Mouse (Mus musculus): Measurements from ENCODE around the gene Snrnp25.

The Snrnp25 gene

GRCm38 (mm10) chr11:32224468-32225139, 19.4 kb downstream of the Snrnp25 start:
- Histone ChIP-seq H3K4me1 (replicated peaks; ENCODE audit: low read depth, low read length) (peaks cover 68% of the 10 kb centered on the region), H3K27me3 (ENCODE audit: insufficient read depth, low read length) (peaks cover 31% of the 10 kb centered on the region), H3K36me3 (ENCODE audit: insufficient read depth, low read length) (peaks cover 20% of the 10 kb centered on the region), H3K9me3 (ENCODE audit: low read length) (no peaks in the 10 kb centered on the region), H3K4me3 (replicated peaks; ENCODE audit: low read length) (0 out of 2 replicates have a peak overlapping the region, but pooled peaks have one; percentile 26)
- TF ChIP-seq POU5F1 (IDR thresholded peaks at IDR 0.05; ENCODE audit: borderline replicate concordance, low read length): no peak
- TF ChIP-seq CTCF (conservative IDR thresholded peaks at IDR 0.05; ENCODE audit: low read length): no peak
- TF ChIP-seq NANOG (IDR thresholded peaks at IDR 0.05; ENCODE audit: borderline replicate concordance, low read length): no peak

GRCm38 (mm10) chr11:32225222-32226104, 20.2 kb downstream of the Snrnp25 start:
- H3K4me3 ChIP-seq (replicated peaks; ENCODE audit: low read length): peak overlapping the region; percentile 91
- peaks cover 59% of the 10 kb centered on the region for H3K4me1 ChIP-seq (replicated peaks; ENCODE audit: low read depth, low read length)
- TF ChIP-seq NANOG (IDR thresholded peaks at IDR 0.05; ENCODE audit: borderline replicate concordance, low read length): no peak
- no peak for TF ChIP-seq CTCF (conservative IDR thresholded peaks at IDR 0.05; ENCODE audit: low read length)
- TF ChIP-seq POU5F1 (IDR thresholded peaks at IDR 0.05; ENCODE audit: borderline replicate concordance, low read length): no peak
- H3K27me3 ChIP-seq (ENCODE audit: insufficient read depth, low read length): peaks cover 31% of the 10 kb centered on the region
- H3K9me3 ChIP-seq (ENCODE audit: low read length): no peaks in the 10 kb centered on the region
- peaks cover 29% of the 10 kb centered on the region for H3K36me3 ChIP-seq (ENCODE audit: insufficient read depth, low read length)

DNA sequence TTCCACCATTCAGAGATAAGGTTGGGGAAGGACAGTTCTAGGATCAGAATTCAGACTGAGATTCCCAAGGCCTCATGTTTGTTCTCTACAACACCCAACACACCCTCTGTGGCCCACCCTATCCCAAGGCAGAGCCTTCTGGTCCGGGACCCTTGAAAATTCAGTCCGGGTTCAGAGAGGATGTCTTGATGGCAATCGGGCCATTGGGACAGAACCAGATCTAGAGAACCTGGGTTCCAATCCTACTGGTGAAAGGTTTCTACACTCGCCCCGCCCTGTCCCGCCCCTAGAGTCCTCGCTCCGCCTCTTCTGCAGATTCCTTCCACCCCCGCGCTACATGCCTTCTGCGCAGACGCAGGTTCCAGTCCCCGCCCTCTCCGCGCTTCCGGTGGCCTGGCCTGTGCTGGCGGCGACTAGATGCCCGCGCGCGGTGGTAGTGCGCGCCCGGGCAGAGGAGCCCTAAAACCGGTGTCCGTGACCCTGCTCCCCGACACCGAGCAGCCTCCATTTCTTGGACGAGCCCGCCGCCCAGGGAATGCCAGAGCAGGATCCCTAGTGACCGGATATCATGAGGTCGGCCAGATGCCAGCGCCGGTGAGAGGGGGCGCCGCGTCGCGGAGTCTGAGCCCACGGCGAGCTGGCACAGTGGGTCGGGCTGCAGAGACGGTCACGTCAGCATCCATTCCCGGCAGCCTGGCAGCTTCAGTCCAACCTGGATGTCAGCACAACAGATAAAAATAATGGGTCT, 21.1 kb downstream of the Snrnp25 start, which contains the start of gene Mpg:
Gene Mpg, plus strand, starts transcription at position 382 of the 748 bp plus-strand sequence.
- no peaks in the 10 kb centered on the region for H3K9me3 ChIP-seq (ENCODE audit: low read length)
- H3K4me1 ChIP-seq (replicated peaks; ENCODE audit: low read depth, low read length): peaks cover 51% of the 10 kb centered on the region
- H3K4me3 ChIP-seq (replicated peaks; ENCODE audit: low read length): peak within 1 kb of the TSS; percentile 91
- peaks cover 37% of the 10 kb centered on the region for H3K36me3 ChIP-seq (ENCODE audit: insufficient read depth, low read length)
- H3K27me3 ChIP-seq (ENCODE audit: insufficient read depth, low read length): peaks cover 31% of the 10 kb centered on the region
- no peak for TF ChIP-seq CTCF (conservative IDR thresholded peaks at IDR 0.05; ENCODE audit: low read length)
- TF ChIP-seq POU5F1 (IDR thresholded peaks at IDR 0.05; ENCODE audit: borderline replicate concordance, low read length): no peak
- no peak for TF ChIP-seq NANOG (IDR thresholded peaks at IDR 0.05; ENCODE audit: borderline replicate concordance, low read length)

- H3K27me3 ChIP-seq (ENCODE audit: insufficient read depth, low read length): peaks cover 28% of the 10 kb centered on the region
- H3K4me3 ChIP-seq (replicated peaks; ENCODE audit: low read length): peak overlapping the region; percentile 91
- peaks cover 50% of the 10 kb centered on the region for H3K4me1 ChIP-seq (replicated peaks; ENCODE audit: low read depth, low read length)
- no peak for TF ChIP-seq CTCF (conservative IDR thresholded peaks at IDR 0.05; ENCODE audit: low read length)
- TF ChIP-seq POU5F1 (IDR thresholded peaks at IDR 0.05; ENCODE audit: borderline replicate concordance, low read length): no peak
- TF ChIP-seq NANOG (IDR thresholded peaks at IDR 0.05; ENCODE audit: borderline replicate concordance, low read length): no peak
- H3K36me3 ChIP-seq (ENCODE audit: insufficient read depth, low read length): peaks cover 44% of the 10 kb centered on the region
- no peaks in the 10 kb centered on the region for H3K9me3 ChIP-seq (ENCODE audit: low read length)
These were observed 21.8 kb downstream of the Snrnp25 start for GRCm38 (mm10) chr11:32227041-32227440.

DNA sequence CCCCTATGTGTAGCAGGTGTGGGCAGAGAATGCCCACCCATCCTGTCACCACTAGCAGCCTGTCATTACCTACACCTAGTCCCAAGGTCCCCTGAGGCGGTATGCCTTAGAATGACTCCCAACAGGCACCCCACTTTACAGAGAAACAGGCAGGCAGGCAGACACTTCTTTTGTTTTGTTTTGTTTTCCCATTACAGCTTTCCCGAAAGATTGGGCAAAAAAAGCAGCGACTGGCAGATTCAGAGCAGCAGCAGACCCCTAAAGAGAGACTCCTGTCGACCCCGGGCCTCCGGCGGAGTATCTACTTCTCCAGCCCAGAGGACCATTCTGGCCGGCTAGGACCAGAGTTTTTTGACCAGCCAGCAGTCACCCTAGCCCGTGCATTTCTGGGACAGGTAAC, 22.3 kb downstream of the Snrnp25 start:
- TF ChIP-seq POU5F1 (IDR thresholded peaks at IDR 0.05; ENCODE audit: borderline replicate concordance, low read length): no peak
- TF ChIP-seq CTCF (conservative IDR thresholded peaks at IDR 0.05; ENCODE audit: low read length): no peak
- no peak for TF ChIP-seq NANOG (IDR thresholded peaks at IDR 0.05; ENCODE audit: borderline replicate concordance, low read length)
- H3K9me3 ChIP-seq (ENCODE audit: low read length): no peaks in the 10 kb centered on the region
- H3K27me3 ChIP-seq (ENCODE audit: insufficient read depth, low read length): peaks cover 25% of the 10 kb centered on the region
- H3K4me3 ChIP-seq (replicated peaks; ENCODE audit: low read length): peak overlapping the region; percentile 91
- H3K4me1 ChIP-seq (replicated peaks; ENCODE audit: low read depth, low read length): peaks cover 49% of the 10 kb centered on the region
- H3K36me3 ChIP-seq (ENCODE audit: insufficient read depth, low read length): peaks cover 50% of the 10 kb centered on the region

- peaks cover 57% of the 10 kb centered on the region for H3K36me3 ChIP-seq (ENCODE audit: insufficient read depth, low read length)
- no peak overlapping the region for H3K4me3 ChIP-seq (replicated peaks; ENCODE audit: low read length)
- TF ChIP-seq POU5F1 (IDR thresholded peaks at IDR 0.05; ENCODE audit: borderline replicate concordance, low read length): no peak
- no peak for TF ChIP-seq NANOG (IDR thresholded peaks at IDR 0.05; ENCODE audit: borderline replicate concordance, low read length)
- H3K27me3 ChIP-seq (ENCODE audit: insufficient read depth, low read length): peaks cover 17% of the 10 kb centered on the region
- no peaks in the 10 kb centered on the region for H3K9me3 ChIP-seq (ENCODE audit: low read length)
- peaks cover 47% of the 10 kb centered on the region for H3K4me1 ChIP-seq (replicated peaks; ENCODE audit: low read depth, low read length)
These were observed 23.2 kb downstream of the Snrnp25 start for GRCm38 (mm10) chr11:32228292-32228845.

- Histone ChIP-seq H3K9me3 (ENCODE audit: low read length) (no peaks in the 10 kb centered on the region), H3K4me1 (replicated peaks; ENCODE audit: low read depth, low read length) (peaks cover 29% of the 10 kb centered on the region), H3K36me3 (ENCODE audit: insufficient read depth, low read length) (peaks cover 75% of the 10 kb centered on the region), H3K27me3 (ENCODE audit: insufficient read depth, low read length) (no peaks in the 10 kb centered on the region), H3K4me3 (replicated peaks; ENCODE audit: low read length) (no peak overlapping the region)
- TF ChIP-seq NANOG (IDR thresholded peaks at IDR 0.05; ENCODE audit: borderline replicate concordance, low read length): no peak
- TF ChIP-seq CTCF (conservative IDR thresholded peaks at IDR 0.05; ENCODE audit: low read length): no peak
- TF ChIP-seq POU5F1 (IDR thresholded peaks at IDR 0.05; ENCODE audit: borderline replicate concordance, low read length): no peak
These were observed 25.0 kb downstream of the Snrnp25 start for GRCm38 (mm10) chr11:32230220-32230619.
